Mouse (Mus musculus) midbrain, postnatal 0 days (tissue): Measurements from ENCODE around the gene Bmp8b. TPM values are rescaled to one million over a fixed set of nuclear protein-coding genes. Genes with fewer than 3 reads are reported as not detected.
"Not testable (repeated sequence)": the region's sequence is repeated elsewhere in the genome, so short reads cannot be mapped to it uniquely, and the experiment has no call there.

ENCODE experiments used
- ATAC-seq: fragments of 200-750 bp; cut with Nextera tagmentation; 2 replicates; pipeline ENCODE4 v1.8.0; 2017; ENCODE audit warnings: moderate number of reproducible peaks, mild to moderate bottlenecking, moderate TSS enrichment, moderate library complexity; ENCODE audit not compliant: low FRiP score
- DNase-seq: peaks from one replicate; pipeline ENCODE4 v3.0.0-alpha.2; 2015; ENCODE audit warnings: low spot score
- H3K27ac ChIP-seq: fragments of 300-500 bp; sonication (generic); 2 replicates; pipeline ENCODE4 v1.5.1; 2014; ENCODE audit warnings: low read depth, mild to moderate bottlenecking, low read length, mixed read lengths
- H3K27me3 ChIP-seq: fragments of 300-500 bp; sonication (generic); 2 replicates; pipeline ENCODE4 v1.6.1; 2014; ENCODE audit warnings: low read length, control low read depth, mixed read lengths; ENCODE audit not compliant: insufficient read depth
- H3K36me3 ChIP-seq: fragments of 300-500 bp; sonication (generic); 2 replicates; pipeline ENCODE4 v1.6.1; 2014; ENCODE audit warnings: low read length, control low read depth, mixed read lengths; ENCODE audit not compliant: insufficient read depth
- H3K4me1 ChIP-seq: fragments of 300-500 bp; sonication (generic); 2 replicates; pipeline ENCODE4 v1.6.1; 2014; ENCODE audit warnings: mild to moderate bottlenecking, control low read depth, antibody characterized with exemption, low read length, mixed read lengths; ENCODE audit not compliant: insufficient read depth
- H3K4me2 ChIP-seq: fragments of 300-500 bp; sonication (generic); 2 replicates; pipeline ENCODE4 v1.6.1; 2014; ENCODE audit warnings: low read depth, mild to moderate bottlenecking, low read length, mixed read lengths; ENCODE audit not compliant: poor library complexity, severe bottlenecking
- H3K4me3 ChIP-seq: fragments of 300-500 bp; sonication (generic); 2 replicates; pipeline ENCODE4 v1.5.1; 2014; ENCODE audit warnings: low read depth, mild to moderate bottlenecking, low read length, moderate library complexity
- H3K9ac ChIP-seq: fragments of 300-500 bp; sonication (generic); replicated peaks from 2 replicates; pipeline ENCODE4 v1.6.1; 2014; ENCODE audit warnings: mild to moderate bottlenecking, low read length, moderate library complexity, mixed read lengths; ENCODE audit not compliant: poor library complexity, severe bottlenecking
- H3K9me3 ChIP-seq: fragments of 300-500 bp; sonication (generic); 2 replicates; pipeline ENCODE4 v1.6.1; 2016; ENCODE audit warnings: low read length, control low read depth
- CTCF ChIP-seq: IDR thresholded peaks from 2 replicates; pipeline ENCODE4 v1.5.1; 2016; ENCODE audit warnings: antibody characterized with exemption, mild to moderate bottlenecking
- WGBS: fragments of 180-500 bp; shearing (Covaris S2); extraction: QIAGEN DNeasy Blood & Tissue Kit; methylation state at CpG from one replicate; pipeline ENCODE4 v1.1.7; 2014; 5-methylcytosine and 5-hydroxymethylcytosine counted together
- polyA plus RNA-seq: library from polyadenylated mRNA; unstranded; fragments of >200 nt; fragmentation: Nextera tagmentation; extraction: Ambion mirVana; gene quantifications from 2 replicates; pipeline ENCODE4 v1.2.1, GENCODE M21; 2015
- total RNA-seq: library from RNA; depleted of rRNA; stranded (reverse); fragments of >200 nt; gene quantifications from 2 replicates; pipeline ENCODE4 v1.2.3, GENCODE M21; 2014

The Bmp8b gene
- total and polyA plus RNA-seq, 2 experiments from 2014 or later, result 0.56 to 1.5 TPM

DNA sequence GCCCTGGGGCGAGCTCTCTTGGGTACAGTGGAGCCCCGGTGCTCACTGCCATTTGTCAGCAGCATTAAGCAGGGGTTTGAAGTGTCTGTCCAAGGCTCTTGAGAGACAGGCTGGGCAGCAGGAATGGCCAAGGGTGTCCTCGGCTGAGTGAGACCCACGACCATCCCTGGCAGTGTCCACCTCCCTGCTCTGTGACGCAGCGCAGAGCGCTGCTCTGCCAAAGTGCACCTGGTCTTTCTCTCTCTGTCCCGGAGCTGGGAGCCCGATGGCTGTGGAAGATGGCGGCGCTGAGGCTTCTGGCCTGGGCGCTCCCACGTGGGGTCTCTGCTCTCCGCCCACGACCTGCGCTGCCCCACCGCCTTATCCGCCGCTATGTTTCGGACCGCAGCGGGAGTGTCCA, 11.0 kb downstream of the Bmp8b start, which contains the start of gene Oxct2b:
TSS of gene Oxct2b (plus strand) at position 256 of the 400 bp plus-strand sequence.
- Histone ChIP-seq H3K4me1 (no peaks in the 10 kb centered on the region), H3K4me3 (peak within 1 kb of the TSS; percentile 42), H3K9me3 (no peaks in the 10 kb centered on the region), H3K36me3 (no peaks in the 10 kb centered on the region), H3K9ac (peak within 1 kb of the TSS; percentile 51), H3K27me3 (no peaks in the 10 kb centered on the region), H3K4me2 (peak within 1 kb of the TSS; percentile 64), H3K27ac (no peak within 1 kb of the TSS)
- DNase-seq (peak; percentile 20), ATAC-seq (peak; percentile 48)
- 16% methylated on average over 22 of the region's 22 CpGs for WGBS
- no peak for TF ChIP-seq CTCF

DNA sequence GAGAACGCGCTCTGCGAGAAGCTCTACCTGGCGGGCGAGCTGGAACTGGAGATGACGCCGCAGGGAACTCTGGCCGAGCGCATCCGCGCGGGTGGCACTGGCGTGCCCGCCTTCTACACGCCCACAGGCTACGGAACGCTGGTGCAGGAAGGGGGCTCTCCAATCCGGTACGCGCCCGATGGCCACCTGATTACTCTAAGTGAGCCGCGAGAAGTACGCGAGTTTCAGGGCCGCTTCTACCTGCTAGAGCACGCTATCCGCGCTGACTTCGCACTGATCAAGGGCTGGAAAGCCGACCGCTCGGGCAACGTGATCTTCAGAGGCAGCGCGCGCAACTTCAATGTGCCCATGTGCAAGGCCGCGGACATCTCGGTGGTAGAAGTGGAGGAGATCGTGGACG, 11.7 kb downstream of the Bmp8b start:
- H3K9ac ChIP-seq, H3K36me3 ChIP-seq, H3K27me3 ChIP-seq, H3K27ac ChIP-seq, H3K9me3 ChIP-seq, H3K4me1 ChIP-seq: not testable (repeated sequence)
- DNase-seq, result peak; percentile 69
- Histone ChIP-seq H3K4me2 (peak overlapping the region; percentile 32; the same call in 1 of the 2 replicates), H3K4me3 (peak overlapping the region; percentile 42)
- WGBS, result 19% methylated on average over 30 of the region's 42 CpGs
- ATAC-seq, result peak; percentile 85

DNA sequence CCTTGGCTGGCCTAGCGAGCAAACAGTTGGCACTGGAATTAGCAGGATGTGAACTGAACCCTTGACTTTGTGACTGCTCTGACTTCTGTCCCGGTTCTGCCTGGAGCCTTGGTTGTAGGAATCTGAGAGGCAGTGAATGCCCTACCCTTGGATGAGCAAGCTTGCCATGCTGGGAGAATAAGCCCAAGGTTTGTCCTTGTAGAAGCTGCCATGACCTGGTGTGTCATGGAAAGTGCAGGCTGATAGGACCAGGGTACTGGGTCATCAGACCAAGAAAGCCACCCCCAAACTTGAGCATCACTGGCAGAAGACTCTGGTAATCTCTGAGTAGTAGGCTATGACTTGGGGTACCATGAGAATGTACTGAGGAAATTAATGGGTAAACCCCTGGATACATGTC, 16.3 kb downstream of the Bmp8b start:
- TF ChIP-seq CTCF, result no peak
- H3K36me3 ChIP-seq, result peaks cover 10% of the 10 kb centered on the region; the same call in 1 of the 2 replicates
- no peak overlapping the region for H3K9ac ChIP-seq
- no peaks in the 10 kb centered on the region for H3K4me1 ChIP-seq
- 95% methylated on average over 2 of the region's 2 CpGs for WGBS
- H3K27ac ChIP-seq, result no peak overlapping the region
- H3K9me3 ChIP-seq, result no peaks in the 10 kb centered on the region
- no peak overlapping the region for H3K4me2 ChIP-seq
- no peaks in the 10 kb centered on the region for H3K27me3 ChIP-seq
- DNase-seq (no peak), ATAC-seq (no peak)
- no peak overlapping the region for H3K4me3 ChIP-seq

GRCm38 (mm10) chr4:123126626-123127025, 21.7 kb downstream of the Bmp8b start:
- Histone ChIP-seq H3K9ac (no peak overlapping the region), H3K27me3 (no peaks in the 10 kb centered on the region), H3K4me1 (no peaks in the 10 kb centered on the region), H3K27ac (no peak overlapping the region), H3K36me3 (peaks cover 48% of the 10 kb centered on the region), H3K4me3 (no peak overlapping the region), H3K9me3 (no peaks in the 10 kb centered on the region), H3K4me2 (no peak overlapping the region)
- DNase-seq, result no peak
- no peak for ATAC-seq
- no peak for TF ChIP-seq CTCF
- 92% methylated on average over 7 of the region's 7 CpGs for WGBS

DNA sequence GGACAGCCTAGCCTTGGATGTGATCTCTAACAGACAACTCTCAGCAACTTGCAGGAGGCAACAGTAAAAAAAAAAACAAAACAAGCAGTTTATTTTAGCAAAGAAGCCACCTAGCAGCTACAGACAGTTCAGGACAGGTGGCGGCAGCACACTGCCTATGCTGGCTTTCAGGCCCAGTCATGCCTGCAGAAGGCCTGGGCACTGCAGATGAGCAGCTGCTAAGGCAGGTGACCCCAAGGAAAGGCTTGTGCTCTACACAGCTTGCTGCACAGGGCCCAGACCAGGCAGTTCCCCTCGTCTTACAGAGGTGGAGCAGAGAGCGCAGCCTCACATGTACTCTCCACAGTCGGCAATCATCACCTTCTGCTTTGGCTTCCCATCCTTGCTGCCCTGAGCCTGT, 22.1 kb downstream of the Bmp8b start:
- peaks cover 52% of the 10 kb centered on the region for H3K36me3 ChIP-seq
- ATAC-seq, result no peak

DNA sequence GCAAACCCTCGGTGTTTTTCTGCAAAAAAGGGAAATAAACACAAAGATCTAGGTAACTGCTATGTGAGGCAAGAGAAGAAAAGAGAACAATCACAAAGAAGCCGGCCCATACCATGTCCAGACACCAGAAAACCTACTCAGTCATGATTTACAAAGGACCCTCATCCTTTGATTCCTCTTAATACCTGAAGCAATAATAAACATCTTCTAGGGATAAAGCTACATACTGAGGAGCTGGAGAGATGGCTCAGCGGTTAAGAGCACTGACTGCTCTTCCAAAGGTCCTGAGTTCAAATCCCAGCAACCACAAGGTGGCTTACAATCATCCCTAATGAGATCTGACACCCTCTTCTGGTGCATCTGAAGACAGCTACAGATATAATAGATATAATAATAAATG, 32.6 kb downstream of the Bmp8b start:
- peaks cover 17% of the 10 kb centered on the region for H3K36me3 ChIP-seq
- 82% methylated on average over 3 of the region's 3 CpGs for WGBS
- DNase-seq, result no peak

More for the DNA sequence above, 22.1 kb downstream of the Bmp8b start:
- no peaks in the 10 kb centered on the region for H3K9me3 ChIP-seq
- no peaks in the 10 kb centered on the region for H3K27me3 ChIP-seq
- H3K27ac ChIP-seq, result no peak overlapping the region
- no peak overlapping the region for H3K9ac ChIP-seq
- DNase-seq, result no peak
- TF ChIP-seq CTCF, result no peak
- H3K4me3 ChIP-seq, result no peak overlapping the region
- H3K4me2 ChIP-seq, result no peak overlapping the region
- 94% methylated on average over 4 of the region's 4 CpGs for WGBS
- no peaks in the 10 kb centered on the region for H3K4me1 ChIP-seq

More for the DNA sequence above, 32.6 kb downstream of the Bmp8b start:
- Histone ChIP-seq H3K27ac (no peak overlapping the region), H3K4me2 (no peak overlapping the region), H3K9me3 (no peaks in the 10 kb centered on the region), H3K4me1 (peaks cover 7% of the 10 kb centered on the region; the same call in 1 of the 2 replicates), H3K9ac (no peak overlapping the region), H3K4me3 (no peak overlapping the region), H3K27me3 (no peaks in the 10 kb centered on the region)
- TF ChIP-seq CTCF, result no peak
- no peak for ATAC-seq
